Mouse (Mus musculus) liver, embryonic 11.5 days (tissue): ENCODE measurements around the gene Cdk20. TPM values are rescaled to one million over a fixed set of nuclear protein-coding genes. Genes with fewer than 3 reads are reported as not detected.
"Not testable (repeated sequence)": the region's sequence is repeated elsewhere in the genome, so short reads cannot be mapped to it uniquely, and the experiment has no call there.

ENCODE experiments used
- ATAC-seq: fragments of 200-750 bp; cut with Nextera tagmentation; replicated peaks from 2 replicates; pipeline ENCODE4 v1.8.0; 2017; ENCODE audit warnings: moderate number of reproducible peaks, mild to moderate bottlenecking, moderate TSS enrichment, moderate library complexity; ENCODE audit not compliant: low FRiP score
- DNase-seq: peaks from one replicate; pipeline ENCODE4 v3.0.0-alpha.2; 2017; ENCODE audit warnings: low spot score
- H3K27ac ChIP-seq: fragments of 300-500 bp; sonication (generic); 2 replicates; pipeline ENCODE4 v1.5.1; 2014; ENCODE audit warnings: mild to moderate bottlenecking, low read depth, low read length, control low read depth
- H3K27me3 ChIP-seq: fragments of 300-500 bp; sonication (generic); replicated peaks from 2 replicates; pipeline ENCODE4 v1.6.1; 2014; ENCODE audit warnings: low read length, mixed read lengths; ENCODE audit not compliant: control insufficient read depth, insufficient read depth
- H3K36me3 ChIP-seq: fragments of 300-500 bp; sonication (generic); 2 replicates; pipeline ENCODE4 v1.6.1; 2014; ENCODE audit warnings: mild to moderate bottlenecking, low read length, moderate library complexity, mixed read lengths; ENCODE audit not compliant: control insufficient read depth, insufficient read depth
- H3K4me1 ChIP-seq: fragments of 300-500 bp; sonication (generic); replicated peaks from 2 replicates; pipeline ENCODE4 v1.6.1; 2014; ENCODE audit warnings: low read length, mixed read lengths; ENCODE audit not compliant: control insufficient read depth, insufficient read depth
- H3K4me2 ChIP-seq: fragments of 300-500 bp; sonication (generic); 2 replicates; pipeline ENCODE4 v1.6.1; 2014; ENCODE audit warnings: mild to moderate bottlenecking, control low read depth, moderate library complexity
- H3K4me3 ChIP-seq: fragments of 300-500 bp; sonication (generic); 2 replicates; pipeline ENCODE4 v1.5.1; 2014; ENCODE audit warnings: low read depth, low read length, control low read depth
- H3K9ac ChIP-seq: fragments of 300-500 bp; sonication (generic); 2 replicates; pipeline ENCODE4 v1.6.1; 2014; ENCODE audit warnings: low read depth, low read length, control low read depth
- H3K9me3 ChIP-seq: fragments of 300-500 bp; sonication (generic); 2 replicates; pipeline ENCODE4 v1.6.1; 2016; ENCODE audit warnings: low read length, inconsistent platforms, mixed read lengths; ENCODE audit not compliant: control insufficient read depth
- WGBS: fragments of 180-500 bp; shearing (Covaris S2); extraction: QIAGEN DNeasy Blood & Tissue Kit; methylation state at CpG from one replicate; pipeline ENCODE4 v1.1.7; 2014; 5-methylcytosine and 5-hydroxymethylcytosine counted together
- polyA plus RNA-seq: library from polyadenylated mRNA; unstranded; fragments of >200 nt; fragmentation: Nextera tagmentation; extraction: Ambion mirVana; gene quantifications from 2 replicates; pipeline ENCODE4 v1.2.1, GENCODE M21; 2014

Gene Cdk20
- polyA plus RNA-seq, 1 experiment from 2014 or later = 6.4 TPM

GRCm38 (mm10) chr13:64450001-64450794, 18.1 kb downstream of the Cdk20 start:
- 65% methylated on average over 7 of the region's 7 CpGs for WGBS

GRCm38 (mm10) chr13:64457225-64457978, 25.3 kb downstream of the Cdk20 start:
- not testable (repeated sequence) for H3K4me1 ChIP-seq, H3K27ac ChIP-seq, H3K36me3 ChIP-seq, H3K9ac ChIP-seq, DNase-seq, H3K4me3 ChIP-seq, H3K9me3 ChIP-seq, H3K4me2 ChIP-seq, H3K27me3 ChIP-seq
- 73% methylated on average over 19 of the region's 19 CpGs for WGBS
- ATAC-seq = peak; percentile 90

More at GRCm38 (mm10) chr13:64450001-64450794, 18.1 kb downstream of the Cdk20 start:
- Histone ChIP-seq H3K9me3 (no peaks in the 10 kb centered on the region), H3K36me3 (no peaks in the 10 kb centered on the region), H3K9ac (no peak overlapping the region), H3K4me1 (no peaks in the 10 kb centered on the region; the same call in 1 of the 2 replicates), H3K4me2 (no peak overlapping the region), H3K27ac (no peak overlapping the region), H3K4me3 (no peak overlapping the region), H3K27me3 (no peaks in the 10 kb centered on the region)
- peak; percentile 81 for ATAC-seq
- no peak for DNase-seq

- H3K4me2 ChIP-seq = no peak overlapping the region
- H3K9me3 ChIP-seq = no peaks in the 10 kb centered on the region
- no peaks in the 10 kb centered on the region for H3K36me3 ChIP-seq
- no peaks in the 10 kb centered on the region for H3K4me1 ChIP-seq
- DNase-seq (no peak), ATAC-seq (no peak)
- H3K4me3 ChIP-seq = no peak overlapping the region
- no peak overlapping the region for H3K9ac ChIP-seq
- 89% methylated on average over 14 of the region's 14 CpGs for WGBS
- no peak overlapping the region for H3K27ac ChIP-seq
- H3K27me3 ChIP-seq = no peaks in the 10 kb centered on the region
Observed at GRCm38 (mm10) chr13:64458181-64458580, 26.1 kb downstream of the Cdk20 start.

GRCm38 (mm10) chr13:64462581-64462980, 30.5 kb downstream of the Cdk20 start:
- no peak overlapping the region for H3K9ac ChIP-seq

GRCm38 (mm10) chr13:64465166-64465565, 33.1 kb downstream of the Cdk20 start:
- ATAC-seq (no peak), DNase-seq (no peak)
- Histone ChIP-seq H3K9me3 (no peaks in the 10 kb centered on the region), H3K27me3 (no peaks in the 10 kb centered on the region), H3K9ac (no peak overlapping the region), H3K4me3 (no peak overlapping the region), H3K4me1 (no peaks in the 10 kb centered on the region), H3K27ac (no peak overlapping the region), H3K36me3 (no peaks in the 10 kb centered on the region), H3K4me2 (no peak overlapping the region)
- WGBS = 70% methylated on average over 9 of the region's 9 CpGs

More at GRCm38 (mm10) chr13:64462581-64462980, 30.5 kb downstream of the Cdk20 start:
- Histone ChIP-seq H3K4me2 (no peak overlapping the region), H3K9me3 (no peaks in the 10 kb centered on the region), H3K4me1 (no peaks in the 10 kb centered on the region), H3K27ac (no peak overlapping the region), H3K36me3 (no peaks in the 10 kb centered on the region), H3K4me3 (no peak overlapping the region), H3K27me3 (no peaks in the 10 kb centered on the region)
- ATAC-seq (no peak), DNase-seq (no peak)
- WGBS = 76% methylated on average over 2 of the region's 2 CpGs

GRCm38 (mm10) chr13:64467886-64468285, 35.8 kb downstream of the Cdk20 start:
- ATAC-seq (no peak), DNase-seq (no peak)
- H3K27me3 ChIP-seq = no peaks in the 10 kb centered on the region
- no peak overlapping the region for H3K9ac ChIP-seq
- no peak overlapping the region for H3K27ac ChIP-seq
- H3K4me2 ChIP-seq = no peak overlapping the region
- WGBS = 71% methylated on average over 6 of the region's 6 CpGs
- no peaks in the 10 kb centered on the region for H3K36me3 ChIP-seq
- H3K9me3 ChIP-seq = no peaks in the 10 kb centered on the region
- H3K4me3 ChIP-seq = no peak overlapping the region
- no peaks in the 10 kb centered on the region for H3K4me1 ChIP-seq

- Histone ChIP-seq H3K4me1 (no peaks in the 10 kb centered on the region), H3K9ac (no peak overlapping the region), H3K36me3 (no peaks in the 10 kb centered on the region), H3K4me2 (no peak overlapping the region), H3K27me3 (no peaks in the 10 kb centered on the region), H3K27ac (no peak overlapping the region), H3K9me3 (no peaks in the 10 kb centered on the region), H3K4me3 (no peak overlapping the region)
- no peak for ATAC-seq
- DNase-seq = no peak
- 74% methylated on average over 4 of the region's 4 CpGs for WGBS
Observed at GRCm38 (mm10) chr13:64477968-64478367, 45.9 kb downstream of the Cdk20 start.

- no peak overlapping the region for H3K27ac ChIP-seq
- no peak overlapping the region for H3K4me3 ChIP-seq
- H3K9me3 ChIP-seq = no peaks in the 10 kb centered on the region
- no peak overlapping the region for H3K4me2 ChIP-seq
- no peaks in the 10 kb centered on the region for H3K27me3 ChIP-seq
- H3K9ac ChIP-seq = no peak overlapping the region
- DNase-seq (no peak), ATAC-seq (no peak)
- 66% methylated on average over 3 of the region's 3 CpGs for WGBS
- H3K4me1 ChIP-seq = no peaks in the 10 kb centered on the region
- H3K36me3 ChIP-seq = no peaks in the 10 kb centered on the region
Observed at GRCm38 (mm10) chr13:64479960-64480359, 47.8 kb downstream of the Cdk20 start.
